Mouse (Mus musculus) hindbrain, postnatal 0 days (tissue): ENCODE results near the gene Eml3. TPM values are rescaled to one million over a fixed set of nuclear protein-coding genes. Genes with fewer than 3 reads are reported as not detected.
A peak's percentile ranks its signal among the peaks of the same experiment; 100 is the strongest.

ENCODE experiments used
- ATAC-seq: fragments of 200-750 bp; cut with Nextera tagmentation; 2 replicates; pipeline ENCODE4 v1.8.0; 2017; ENCODE audit warnings: mild to moderate bottlenecking, moderate TSS enrichment, moderate library complexity
- DNase-seq: peaks from one replicate; pipeline ENCODE4 v3.0.0-alpha.2; 2015; ENCODE audit warnings: low spot score
- H3K27ac ChIP-seq: fragments of 300-500 bp; sonication (generic); 2 replicates; pipeline ENCODE4 v1.5.1; 2014; ENCODE audit warnings: mild to moderate bottlenecking
- H3K27me3 ChIP-seq: fragments of 300-500 bp; sonication (generic); 2 replicates; pipeline ENCODE4 v1.6.1; 2014; ENCODE audit warnings: low read length, mixed read lengths; ENCODE audit not compliant: insufficient read depth
- H3K36me3 ChIP-seq: fragments of 300-500 bp; sonication (generic); 2 replicates; pipeline ENCODE4 v1.6.1; 2014; ENCODE audit warnings: low read length, mixed read lengths; ENCODE audit not compliant: insufficient read depth
- H3K4me1 ChIP-seq: fragments of 300-500 bp; sonication (generic); 2 replicates; pipeline ENCODE4 v1.6.1; 2014; ENCODE audit warnings: antibody characterized with exemption, low read length, mixed read lengths; ENCODE audit not compliant: insufficient read depth
- H3K4me2 ChIP-seq: fragments of 300-500 bp; sonication (generic); 2 replicates; pipeline ENCODE4 v1.6.1; 2014; ENCODE audit warnings: low read depth, mild to moderate bottlenecking, low read length, moderate library complexity, mixed read lengths
- H3K4me3 ChIP-seq: fragments of 300-500 bp; sonication (generic); 2 replicates; pipeline ENCODE4 v1.5.1; 2014; ENCODE audit warnings: low read length
- H3K9ac ChIP-seq: fragments of 300-500 bp; sonication (generic); replicated peaks from 2 replicates; pipeline ENCODE4 v1.6.1; 2014; ENCODE audit warnings: mild to moderate bottlenecking, low read length, moderate library complexity, mixed read lengths
- H3K9me3 ChIP-seq: fragments of 300-500 bp; sonication (generic); 2 replicates; pipeline ENCODE4 v1.6.1; 2016; ENCODE audit warnings: low read length, mixed read lengths
- CTCF ChIP-seq: IDR thresholded peaks from 2 replicates; pipeline ENCODE4 v1.5.1; 2016; ENCODE audit warnings: antibody characterized with exemption, control low read depth, low read depth
- WGBS: fragments of 180-500 bp; shearing (Covaris S2); extraction: QIAGEN DNeasy Blood & Tissue Kit; methylation state at CpG from one replicate; pipeline ENCODE4 v1.1.7; 2014; 5-methylcytosine and 5-hydroxymethylcytosine counted together
- polyA plus RNA-seq: library from polyadenylated mRNA; unstranded; fragments of >200 nt; fragmentation: Nextera tagmentation; extraction: Ambion mirVana; gene quantifications from 2 replicates; pipeline ENCODE4 v1.2.1, GENCODE M21; 2015
- total RNA-seq: library from RNA; depleted of rRNA; stranded (reverse); fragments of >200 nt; gene quantifications from 2 replicates; pipeline ENCODE4 v1.2.3, GENCODE M21; 2014

Eml3 gene
- total and polyA plus RNA-seq, 2 experiments from 2014 or later: 8.6 to 11.0 TPM

DNA sequence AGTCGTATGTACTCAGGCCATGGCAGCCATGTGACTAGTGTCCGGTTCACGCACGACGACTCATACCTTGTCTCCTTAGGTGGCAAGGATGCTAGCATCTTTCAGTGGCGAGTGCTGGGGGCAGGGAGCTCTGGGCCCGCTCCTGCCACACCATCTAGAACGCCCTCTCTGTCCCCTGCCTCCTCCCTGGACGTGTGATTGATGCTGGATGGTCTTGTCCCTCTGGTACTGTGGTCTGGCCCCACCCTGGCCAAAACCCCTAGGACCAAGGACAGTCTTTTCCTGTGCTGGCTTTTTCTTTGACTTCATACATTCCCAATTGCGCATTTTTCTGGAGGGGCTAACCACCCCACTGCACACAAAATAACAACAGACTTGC is 11.8 kb downstream of the Eml3 start:
- 0 out of 2 replicates have a peak, but pooled peaks cover 11% of the 10 kb centered on the region for H3K4me1 ChIP-seq
- peak overlapping the region; percentile 60 for H3K4me2 ChIP-seq
- H3K27me3 ChIP-seq: no peaks in the 10 kb centered on the region
- peak overlapping the region; percentile 70; the same call in 1 of the 2 replicates for H3K27ac ChIP-seq
- peak overlapping the region; percentile 94; the same call in 1 of the 2 replicates for H3K9ac ChIP-seq
- no peak for TF ChIP-seq CTCF
- peak overlapping the region; percentile 62 for H3K4me3 ChIP-seq
- H3K36me3 ChIP-seq: peaks cover 11% of the 10 kb centered on the region; the same call in 1 of the 2 replicates
- DNase-seq (no peak), ATAC-seq (peak; percentile 2)
- H3K9me3 ChIP-seq: no peaks in the 10 kb centered on the region
- 37% methylated on average over 10 of the region's 10 CpGs for WGBS

DNA sequence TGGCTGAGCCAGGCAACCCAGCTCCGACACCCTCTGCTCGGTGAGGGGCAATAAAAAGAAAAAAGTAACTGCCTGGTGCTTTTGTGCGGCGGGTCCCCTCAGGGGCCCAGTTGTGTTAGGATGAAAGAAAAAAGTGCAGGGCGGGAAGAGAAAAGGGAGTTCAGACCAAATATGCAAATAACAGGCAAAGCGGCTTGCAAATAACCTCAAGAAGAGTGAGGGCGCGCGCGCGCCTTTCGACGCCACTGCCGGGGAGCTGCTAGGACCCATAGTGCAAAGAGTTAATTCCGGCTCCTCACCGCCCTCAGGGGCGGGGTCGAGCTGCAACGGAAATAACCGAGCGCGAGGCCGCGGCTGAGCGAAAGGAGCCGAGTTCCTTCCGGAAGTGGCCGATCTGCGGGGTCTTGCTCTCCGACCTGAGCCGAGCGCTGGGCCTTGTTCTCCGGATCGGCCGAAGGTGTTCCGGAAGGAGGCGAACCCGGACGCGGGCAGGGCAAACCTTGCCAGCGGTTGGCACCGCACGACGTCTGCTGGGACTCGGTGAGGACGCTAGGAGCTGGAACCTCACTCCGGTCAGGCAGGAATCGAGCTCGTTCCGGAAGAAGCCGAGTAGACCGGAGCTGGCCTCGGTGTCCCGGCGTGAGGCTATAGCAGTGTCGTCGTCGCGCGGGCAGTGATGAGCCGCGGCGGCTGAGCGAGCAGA is 12.3 kb downstream of the Eml3 start, which contains the start of gene Mta2:
Gene Mta2, plus strand, starts transcription at position 361 of the 703 bp plus-strand sequence.
- 0 out of 2 replicates have a peak, but pooled peaks cover 11% of the 10 kb centered on the region for H3K4me1 ChIP-seq
- H3K4me3 ChIP-seq: peak within 1 kb of the TSS; percentile 62
- TF ChIP-seq CTCF: no peak; the same call in 1 of the 2 replicates
- H3K9ac ChIP-seq: peak within 1 kb of the TSS; percentile 94
- DNase-seq (peak; percentile 99), ATAC-seq (peak; percentile 96)
- H3K36me3 ChIP-seq: peaks cover 16% of the 10 kb centered on the region; the same call in 1 of the 2 replicates
- H3K27me3 ChIP-seq: no peaks in the 10 kb centered on the region
- H3K27ac ChIP-seq: peak within 1 kb of the TSS; percentile 97
- H3K4me2 ChIP-seq: peak within 1 kb of the TSS; percentile 60
- H3K9me3 ChIP-seq: no peaks in the 10 kb centered on the region
- under 1% methylated on average over 64 of the region's 64 CpGs for WGBS

DNA sequence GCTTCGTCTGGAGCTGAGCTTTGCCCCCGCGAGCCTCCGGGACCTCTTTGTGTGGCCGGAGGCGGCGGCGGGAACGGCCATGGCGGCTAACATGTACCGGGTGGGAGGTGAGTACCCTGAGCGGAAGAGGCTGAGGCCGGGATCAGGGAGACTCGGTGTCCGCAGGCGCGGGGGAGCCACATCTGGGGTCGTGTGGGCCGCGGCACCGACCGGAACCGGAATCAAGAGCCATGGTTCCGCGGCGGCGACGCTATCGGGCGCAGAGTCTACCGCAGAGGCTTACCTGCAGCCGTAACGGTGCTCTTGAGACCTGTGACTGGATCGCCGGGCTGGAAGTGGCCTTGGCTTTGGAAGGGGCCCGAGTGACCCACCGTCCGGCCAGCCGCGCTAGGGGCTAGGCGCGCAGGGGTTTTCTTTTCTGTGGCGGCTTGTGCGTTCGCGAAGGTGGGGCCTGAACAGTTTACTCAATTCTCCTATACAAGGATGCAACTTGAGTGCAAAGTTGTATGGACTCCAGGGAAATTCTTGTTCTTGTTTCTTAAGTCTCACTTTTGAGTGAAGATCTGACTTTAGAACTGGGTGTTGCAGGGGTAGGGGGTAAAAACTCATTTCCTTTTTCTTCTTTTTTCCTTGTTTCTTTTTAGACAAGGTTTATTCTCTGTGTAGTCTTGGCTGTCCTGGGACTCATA is 13.1 kb downstream of the Eml3 start:
- Histone ChIP-seq H3K4me2 (peak overlapping the region; percentile 60), H3K9me3 (no peaks in the 10 kb centered on the region), H3K9ac (peak overlapping the region; percentile 94), H3K4me1 (0 out of 2 replicates have a peak, but pooled peaks cover 11% of the 10 kb centered on the region), H3K27me3 (no peaks in the 10 kb centered on the region), H3K27ac (peak overlapping the region; percentile 97), H3K4me3 (peak overlapping the region; percentile 62), H3K36me3 (peaks cover 23% of the 10 kb centered on the region)
- TF ChIP-seq CTCF: no peak
- peak; percentile 61 for DNase-seq
- 0% methylated on average over 46 of the region's 46 CpGs for WGBS
- peak; percentile 58 for ATAC-seq

DNA sequence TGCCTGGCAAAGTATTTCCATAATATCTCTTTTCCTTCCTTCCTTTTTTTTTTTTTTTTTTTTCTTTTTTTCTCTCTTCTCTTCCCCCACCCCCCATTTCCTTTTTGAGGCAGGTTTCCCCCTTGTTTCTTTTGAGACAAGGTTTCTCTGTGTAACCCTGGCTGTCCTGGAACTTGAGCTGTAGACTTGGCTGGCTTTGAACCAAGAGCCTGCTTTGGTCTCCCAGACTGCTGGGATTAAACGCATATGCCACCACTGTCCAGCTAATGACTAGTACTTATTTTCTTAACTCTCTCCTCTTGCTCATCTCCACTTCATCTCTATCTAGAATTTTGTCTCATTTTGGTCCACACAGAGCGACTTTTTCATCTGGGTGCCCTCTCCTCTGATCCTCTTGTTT is 13.7 kb downstream of the Eml3 start:
- Histone ChIP-seq H3K9ac (peak overlapping the region; percentile 94), H3K27ac (no peak overlapping the region), H3K4me1 (0 out of 2 replicates have a peak, but pooled peaks cover 11% of the 10 kb centered on the region), H3K27me3 (no peaks in the 10 kb centered on the region), H3K36me3 (peaks cover 29% of the 10 kb centered on the region), H3K4me2 (peak overlapping the region; percentile 60), H3K4me3 (peak overlapping the region; percentile 62), H3K9me3 (no peaks in the 10 kb centered on the region)
- WGBS: 57% methylated on average over 2 of the region's 2 CpGs
- TF ChIP-seq CTCF: no peak
- no peak for DNase-seq
- ATAC-seq: no peak

DNA sequence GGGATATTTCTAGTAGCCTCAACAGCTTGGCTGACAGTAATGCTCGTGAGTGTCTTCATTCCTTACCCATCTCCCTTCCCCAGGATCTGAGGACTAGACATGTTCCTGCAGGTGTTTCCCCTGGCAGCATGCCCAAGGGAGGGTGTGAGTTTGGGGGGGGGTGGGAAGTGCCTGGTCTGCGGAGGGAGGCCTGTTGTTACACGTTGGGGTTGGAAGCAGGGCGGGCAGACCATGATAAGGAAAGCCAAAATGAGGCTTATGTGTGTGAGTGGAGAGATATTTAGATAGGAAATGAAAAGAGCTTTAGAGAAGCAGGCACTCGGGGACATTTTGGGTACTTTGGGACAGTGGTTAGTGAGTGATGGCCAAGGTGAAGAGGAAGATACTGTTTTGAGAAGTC is 14.7 kb downstream of the Eml3 start:
- 55% methylated on average over 5 of the region's 5 CpGs for WGBS
- no peak for TF ChIP-seq CTCF
- Histone ChIP-seq H3K9me3 (no peaks in the 10 kb centered on the region), H3K9ac (no peak overlapping the region), H3K4me2 (no peak overlapping the region), H3K4me3 (no peak overlapping the region), H3K27ac (no peak overlapping the region), H3K27me3 (no peaks in the 10 kb centered on the region), H3K4me1 (0 out of 2 replicates have a peak, but pooled peaks cover 11% of the 10 kb centered on the region), H3K36me3 (peaks cover 39% of the 10 kb centered on the region)
- ATAC-seq (no peak), DNase-seq (no peak)

DNA sequence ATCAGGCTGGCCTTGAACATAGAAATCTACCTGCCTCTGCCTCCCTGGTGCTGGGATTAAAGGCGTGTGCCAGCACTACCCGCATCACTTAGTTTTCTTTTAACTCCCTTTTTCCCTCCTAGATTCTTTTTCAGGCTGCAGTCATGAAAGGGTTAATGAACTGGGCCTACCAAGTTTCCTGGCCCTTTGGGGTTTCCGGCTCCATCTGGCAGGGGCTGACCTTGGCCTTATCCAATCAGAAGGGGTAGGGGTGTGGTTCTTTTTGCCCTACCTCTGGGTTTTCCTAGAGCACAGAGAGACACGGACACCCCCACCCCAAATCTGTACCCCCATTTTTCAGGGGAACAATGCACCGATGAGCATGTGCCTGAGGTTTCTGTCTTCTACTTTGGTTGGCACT is 15.4 kb downstream of the Eml3 start:
- Histone ChIP-seq H3K9ac (no peak overlapping the region), H3K36me3 (peaks cover 43% of the 10 kb centered on the region), H3K27ac (no peak overlapping the region), H3K4me3 (no peak overlapping the region), H3K4me1 (0 out of 2 replicates have a peak, but pooled peaks cover 11% of the 10 kb centered on the region), H3K27me3 (no peaks in the 10 kb centered on the region), H3K4me2 (peak overlapping the region; percentile 27; the same call in 1 of the 2 replicates), H3K9me3 (no peaks in the 10 kb centered on the region)
- DNase-seq (peak; percentile 84), ATAC-seq (no peak)
- no peak for TF ChIP-seq CTCF
- 30% methylated on average over 5 of the region's 5 CpGs for WGBS
